ENCODE assay signal across 14 mouse cellular contexts in genomic region chr4:130009043-130009442, GRCm38 (mm10). TPM values are rescaled to one million over a fixed set of nuclear protein-coding genes. Genes with fewer than 3 reads are reported as not detected.
"Had no signal": no experiment of that assay in that cellular context is flagged by ENCODE, and none has a peak within 500 bp of the region (broad histone marks: within the 10 kb centered on the region; RNA-seq: fewer than 3 reads in every experiment).

No protein-coding gene starts in this region.

- H3K9ac ChIP-seq: limb, embryonic 15.5 days; liver, embryonic 12.5 days; lung, embryonic 14.5 days; midbrain, embryonic 15.5 days; neural tube, embryonic 12.5 days had no signal

- ATAC-seq: liver, embryonic 12.5 days; midbrain, embryonic 15.5 days had no signal

- H3K9me3 ChIP-seq: limb, embryonic 15.5 days; liver, embryonic 12.5 days; midbrain, embryonic 15.5 days; neural tube, embryonic 12.5 days had no signal

- H3K4me2 ChIP-seq: limb, embryonic 15.5 days; liver, embryonic 12.5 days; lung, embryonic 14.5 days; midbrain, embryonic 11.5 days; midbrain, embryonic 15.5 days; neural tube, embryonic 12.5 days had no signal

- H3K27me3 ChIP-seq: midbrain, embryonic 15.5 days had no signal

- H3K36me3 ChIP-seq: liver, embryonic 12.5 days had no signal

- H3K4me3 ChIP-seq: limb, embryonic 15.5 days; liver, embryonic 12.5 days; megakaryocyte, embryonic 14.5 days; midbrain, embryonic 15.5 days; neural tube, embryonic 12.5 days had no signal

- DNase-seq: kidney, adult 9 months; kidney, postnatal 36 days; lung, embryonic 14.5 days; lung, postnatal 10 days; thymus, postnatal 36 days had no signal

- H3K27ac ChIP-seq: kidney, postnatal 0 days; limb, embryonic 15.5 days; liver, embryonic 12.5 days; macrophage; midbrain, embryonic 15.5 days; neural tube, embryonic 12.5 days had no signal

RNA-seq across cellular contexts. Expression of gene Adgrb2, which starts 24.4 kb away (rescaled TPM):
- polyA plus RNA-seq: liver, embryonic 16.5 days; macrophage had no signal

RNA-seq across cellular contexts. Expression of gene Col16a1, which starts 38.6 kb away (rescaled TPM):
- polyA plus RNA-seq: macrophage had no signal
